Mouse (Mus musculus): ENCODE measurements at regions not wholly inside any gene's neighbourhood (a gene's known extent, or its start where the extent isn't known, plus 50 kb on each side); places are given as distances from the start of the nearest gene placed in this dataset.

DNA sequence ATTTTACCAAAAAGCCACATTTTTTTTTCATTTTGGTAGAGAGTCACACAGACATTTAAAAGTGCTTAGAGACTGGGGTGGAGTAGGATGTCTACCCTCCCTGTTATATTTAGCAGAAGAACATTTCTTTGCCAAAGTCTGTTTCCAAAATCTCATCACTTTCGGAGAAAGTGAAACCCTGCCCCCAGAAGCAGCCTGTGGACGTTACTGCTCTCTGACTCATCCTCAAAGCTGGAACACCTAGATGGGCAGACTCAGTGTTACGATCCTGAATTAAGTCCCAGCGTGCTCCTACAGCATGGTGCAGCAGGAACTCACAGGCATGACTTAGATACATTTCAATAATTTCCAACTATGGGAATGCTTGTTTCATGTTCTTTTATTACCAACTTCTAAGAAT is 361.1 kb downstream of the Phkb start:
- no peak overlapping the region for H3K27ac ChIP-seq (ENCODE audit: low read depth, low read length)
- no peak overlapping the region for H3K4me3 ChIP-seq (ENCODE audit: low read length)
- ATAC-seq (ENCODE audit: low FRiP score, low TSS enrichment), result no peak
- no peaks in the 10 kb centered on the region for H3K4me1 ChIP-seq (ENCODE audit: control insufficient read depth, insufficient read depth, low read length)
- H3K36me3 ChIP-seq (ENCODE audit: control insufficient read depth, insufficient read depth, low read length), result no peaks in the 10 kb centered on the region
- WGBS, result 79% methylated on average over 4 of the region's 4 CpGs
- H3K9me3 ChIP-seq (ENCODE audit: control insufficient read depth, low read length), result no peaks in the 10 kb centered on the region
- no peaks in the 10 kb centered on the region for H3K27me3 ChIP-seq (ENCODE audit: control insufficient read depth, insufficient read depth, low read length)
- H3K9ac ChIP-seq (ENCODE audit: low read depth, low read length), result no peak overlapping the region
- no peak overlapping the region for H3K4me2 ChIP-seq (replicated peaks; ENCODE audit: low read depth, low read length)

DNA sequence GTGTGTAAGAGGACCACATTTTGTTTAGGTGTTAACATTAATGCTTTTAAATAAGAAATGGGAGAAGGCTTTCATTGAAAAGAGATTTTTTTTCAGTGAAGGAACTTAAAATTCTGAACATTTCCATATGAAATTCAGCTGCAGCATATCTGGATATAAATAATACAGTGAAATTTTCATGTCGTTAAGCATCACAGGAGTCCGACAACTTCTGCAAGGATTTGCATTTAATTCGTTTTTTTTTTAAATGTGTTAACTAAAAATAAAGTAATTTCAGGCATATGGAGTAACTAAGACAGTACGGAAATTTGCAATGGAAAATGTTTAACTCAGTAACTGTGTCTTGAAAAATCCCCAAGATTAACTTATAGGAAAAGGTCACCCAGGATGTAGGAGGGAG is 351.5 kb downstream of the Phkb start:
- Histone ChIP-seq H3K36me3 (ENCODE audit: control insufficient read depth, insufficient read depth, low read length) (no peaks in the 10 kb centered on the region), H3K9ac (ENCODE audit: low read depth, low read length) (no peak overlapping the region), H3K4me3 (ENCODE audit: low read length) (no peak overlapping the region), H3K27me3 (ENCODE audit: control insufficient read depth, insufficient read depth, low read length) (no peaks in the 10 kb centered on the region), H3K9me3 (ENCODE audit: control insufficient read depth, low read length) (no peaks in the 10 kb centered on the region), H3K4me2 (replicated peaks; ENCODE audit: low read depth, low read length) (no peak overlapping the region), H3K27ac (ENCODE audit: low read depth, low read length) (no peak overlapping the region), H3K4me1 (ENCODE audit: control insufficient read depth, insufficient read depth, low read length) (no peaks in the 10 kb centered on the region)
- 86% methylated on average over 4 of the region's 4 CpGs for WGBS
- no peak for ATAC-seq (ENCODE audit: low FRiP score, low TSS enrichment)

DNA sequence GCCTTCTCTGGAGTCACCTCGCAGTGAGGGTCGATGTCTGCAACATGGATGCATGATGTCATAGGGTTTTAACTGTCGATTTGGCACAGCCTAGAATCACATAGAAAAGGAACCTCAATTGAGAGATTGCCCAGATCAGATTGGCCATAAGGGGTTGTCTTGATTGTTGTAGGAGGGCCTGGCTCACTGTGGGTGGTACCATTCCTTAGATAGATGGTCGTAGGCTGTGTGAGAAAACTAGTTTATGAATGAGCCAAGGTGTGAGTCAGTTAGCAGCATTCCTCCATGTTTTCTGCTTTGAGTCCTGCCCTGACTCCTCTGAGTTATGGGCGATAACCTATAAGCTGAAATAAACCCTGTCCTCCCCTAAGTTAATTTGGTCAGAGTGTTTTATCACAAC is 343.9 kb downstream of the Phkb start:
- no peak overlapping the region for H3K4me2 ChIP-seq (replicated peaks; ENCODE audit: low read depth, low read length)
- ATAC-seq (ENCODE audit: low FRiP score, low TSS enrichment), result no peak
- no peaks in the 10 kb centered on the region for H3K36me3 ChIP-seq (ENCODE audit: control insufficient read depth, insufficient read depth, low read length)
- no peaks in the 10 kb centered on the region for H3K27me3 ChIP-seq (ENCODE audit: control insufficient read depth, insufficient read depth, low read length)
- H3K9ac ChIP-seq (ENCODE audit: low read depth, low read length), result no peak overlapping the region
- no peak overlapping the region for H3K4me3 ChIP-seq (ENCODE audit: low read length)
- no peak overlapping the region for H3K27ac ChIP-seq (ENCODE audit: low read depth, low read length)
- no peaks in the 10 kb centered on the region for H3K9me3 ChIP-seq (ENCODE audit: control insufficient read depth, low read length)
- WGBS, result 87% methylated on average over 5 of the region's 5 CpGs
- H3K4me1 ChIP-seq (ENCODE audit: control insufficient read depth, insufficient read depth, low read length), result no peaks in the 10 kb centered on the region

DNA sequence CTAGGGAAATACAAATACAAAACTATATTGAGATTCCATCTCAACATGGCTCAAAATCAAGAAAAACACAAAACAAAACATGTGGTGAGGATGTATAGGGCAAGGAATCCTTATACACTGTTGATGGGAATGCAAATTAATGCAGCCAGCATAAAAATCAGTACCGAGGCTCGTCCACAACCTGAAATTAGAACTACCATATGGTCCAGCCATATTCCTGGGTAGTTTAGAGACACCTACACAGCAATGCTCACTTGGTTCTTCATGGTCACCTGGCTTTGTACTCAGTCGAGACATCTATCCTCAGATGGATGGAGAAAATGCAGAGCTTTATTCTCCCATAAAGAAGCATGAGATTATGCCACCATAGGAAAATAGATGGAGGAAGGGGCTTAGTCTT is 340.0 kb downstream of the Phkb start:
- no peaks in the 10 kb centered on the region for H3K36me3 ChIP-seq (ENCODE audit: control insufficient read depth, insufficient read depth, low read length)
- no peak for ATAC-seq (ENCODE audit: low FRiP score, low TSS enrichment)
- WGBS, result 82% methylated on average over 3 of the region's 3 CpGs
- H3K4me1 ChIP-seq (ENCODE audit: control insufficient read depth, insufficient read depth, low read length), result no peaks in the 10 kb centered on the region
- no peaks in the 10 kb centered on the region for H3K27me3 ChIP-seq (ENCODE audit: control insufficient read depth, insufficient read depth, low read length)
- no peak overlapping the region for H3K27ac ChIP-seq (ENCODE audit: low read depth, low read length)
- no peak overlapping the region for H3K4me3 ChIP-seq (ENCODE audit: low read length)
- no peak overlapping the region for H3K9ac ChIP-seq (ENCODE audit: low read depth, low read length)
- no peaks in the 10 kb centered on the region for H3K9me3 ChIP-seq (ENCODE audit: control insufficient read depth, low read length)
- H3K4me2 ChIP-seq (replicated peaks; ENCODE audit: low read depth, low read length), result no peak overlapping the region

- WGBS, result 67% methylated on average over 1 of the region's 1 CpGs
- Histone ChIP-seq H3K9me3 (ENCODE audit: control insufficient read depth, low read length) (no peaks in the 10 kb centered on the region), H3K4me1 (ENCODE audit: control insufficient read depth, insufficient read depth, low read length) (no peaks in the 10 kb centered on the region), H3K27ac (ENCODE audit: low read depth, low read length) (no peak overlapping the region), H3K4me3 (ENCODE audit: low read length) (no peak overlapping the region), H3K36me3 (ENCODE audit: control insufficient read depth, insufficient read depth, low read length) (no peaks in the 10 kb centered on the region), H3K9ac (ENCODE audit: low read depth, low read length) (no peak overlapping the region), H3K27me3 (ENCODE audit: control insufficient read depth, insufficient read depth, low read length) (no peaks in the 10 kb centered on the region), H3K4me2 (replicated peaks; ENCODE audit: low read depth, low read length) (no peak overlapping the region)
- ATAC-seq (ENCODE audit: low FRiP score, low TSS enrichment), result no peak
These were observed 329.3 kb downstream of the Phkb start for GRCm38 (mm10) chr8:86170091-86170490.

- Histone ChIP-seq H3K36me3 (ENCODE audit: control insufficient read depth, insufficient read depth, low read length) (no peaks in the 10 kb centered on the region), H3K4me1 (ENCODE audit: control insufficient read depth, insufficient read depth, low read length) (no peaks in the 10 kb centered on the region), H3K27me3 (ENCODE audit: control insufficient read depth, insufficient read depth, low read length) (no peaks in the 10 kb centered on the region), H3K4me2 (replicated peaks; ENCODE audit: low read depth, low read length) (no peak overlapping the region), H3K9me3 (ENCODE audit: control insufficient read depth, low read length) (no peaks in the 10 kb centered on the region), H3K9ac (ENCODE audit: low read depth, low read length) (no peak overlapping the region), H3K27ac (ENCODE audit: low read depth, low read length) (no peak overlapping the region), H3K4me3 (ENCODE audit: low read length) (no peak overlapping the region)
- ATAC-seq (ENCODE audit: low FRiP score, low TSS enrichment), result no peak
- 88% methylated on average over 2 of the region's 2 CpGs for WGBS
These were observed 324.1 kb downstream of the Phkb start for GRCm38 (mm10) chr8:86164818-86165217.

GRCm38 (mm10) chr8:86159074-86159783 is 318.5 kb downstream of the Phkb start:
- H3K9me3 ChIP-seq (ENCODE audit: control insufficient read depth, low read length), result no peaks in the 10 kb centered on the region
- WGBS, result 89% methylated on average over 6 of the region's 6 CpGs
- no peak overlapping the region for H3K4me3 ChIP-seq (ENCODE audit: low read length)
- ATAC-seq (ENCODE audit: low FRiP score, low TSS enrichment), result no peak
- H3K4me1 ChIP-seq (ENCODE audit: control insufficient read depth, insufficient read depth, low read length), result no peaks in the 10 kb centered on the region
- no peaks in the 10 kb centered on the region for H3K36me3 ChIP-seq (ENCODE audit: control insufficient read depth, insufficient read depth, low read length)
- H3K9ac ChIP-seq (ENCODE audit: low read depth, low read length), result no peak overlapping the region
- no peak overlapping the region for H3K27ac ChIP-seq (ENCODE audit: low read depth, low read length)
- no peaks in the 10 kb centered on the region for H3K27me3 ChIP-seq (ENCODE audit: control insufficient read depth, insufficient read depth, low read length)
- H3K4me2 ChIP-seq (replicated peaks; ENCODE audit: low read depth, low read length), result no peak overlapping the region

DNA sequence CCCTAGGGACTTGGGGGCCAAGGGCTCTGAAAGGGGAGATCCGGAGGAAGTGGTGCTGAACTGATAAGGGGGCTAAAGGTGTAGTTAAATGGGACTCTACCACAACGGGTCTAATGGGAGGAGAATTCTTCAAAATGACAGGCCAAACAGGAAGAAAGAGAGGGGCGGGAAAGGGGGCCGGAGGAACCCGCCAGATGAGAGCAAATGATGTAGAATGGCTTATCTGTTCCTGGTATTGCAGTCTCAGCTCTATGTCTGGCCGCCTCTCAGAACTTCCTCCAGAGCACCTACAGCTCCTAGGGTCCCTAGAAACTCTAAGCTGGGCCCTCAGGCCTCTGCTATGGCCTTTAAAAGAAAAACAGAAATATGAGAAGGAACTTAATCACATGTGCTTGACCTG is 306.8 kb downstream of the Phkb start:
- Histone ChIP-seq H3K27ac (ENCODE audit: low read depth, low read length) (no peak overlapping the region), H3K9ac (ENCODE audit: low read depth, low read length) (no peak overlapping the region), H3K4me1 (ENCODE audit: control insufficient read depth, insufficient read depth, low read length) (0 out of 2 replicates have a peak, but pooled peaks cover 3% of the 10 kb centered on the region), H3K9me3 (ENCODE audit: control insufficient read depth, low read length) (no peaks in the 10 kb centered on the region), H3K4me2 (replicated peaks; ENCODE audit: low read depth, low read length) (no peak overlapping the region), H3K27me3 (ENCODE audit: control insufficient read depth, insufficient read depth, low read length) (no peaks in the 10 kb centered on the region), H3K36me3 (ENCODE audit: control insufficient read depth, insufficient read depth, low read length) (no peaks in the 10 kb centered on the region), H3K4me3 (ENCODE audit: low read length) (no peak overlapping the region)
- ATAC-seq (ENCODE audit: low FRiP score, low TSS enrichment), result no peak
- WGBS, result 23% methylated on average over 6 of the region's 6 CpGs

- H3K9me3 ChIP-seq (ENCODE audit: control insufficient read depth, low read length), result no peaks in the 10 kb centered on the region
- H3K27me3 ChIP-seq (ENCODE audit: control insufficient read depth, insufficient read depth, low read length), result no peaks in the 10 kb centered on the region
- no peaks in the 10 kb centered on the region for H3K4me1 ChIP-seq (ENCODE audit: control insufficient read depth, insufficient read depth, low read length)
- 79% methylated on average over 2 of the region's 2 CpGs for WGBS
- H3K27ac ChIP-seq (ENCODE audit: low read depth, low read length), result no peak overlapping the region
- no peak overlapping the region for H3K9ac ChIP-seq (ENCODE audit: low read depth, low read length)
- no peak overlapping the region for H3K4me3 ChIP-seq (ENCODE audit: low read length)
- no peaks in the 10 kb centered on the region for H3K36me3 ChIP-seq (ENCODE audit: control insufficient read depth, insufficient read depth, low read length)
- no peak overlapping the region for H3K4me2 ChIP-seq (replicated peaks; ENCODE audit: low read depth, low read length)
- no peak for ATAC-seq (ENCODE audit: low FRiP score, low TSS enrichment)
These were observed 284.5 kb downstream of the Phkb start for GRCm38 (mm10) chr8:86125244-86125643.
